Mouse (Mus musculus): ENCODE data around the gene Kcnq1. TPM values are rescaled to one million over a fixed set of nuclear protein-coding genes. Genes with fewer than 3 reads are reported as not detected.

The Kcnq1 gene
- polyA plus RNA-seq, 1 experiment = 1.2 TPM

- no peaks in the 10 kb centered on the region for H3K36me3 ChIP-seq (ENCODE audit: control insufficient read depth, insufficient read depth, low read length)
- no peaks in the 10 kb centered on the region for H3K27me3 ChIP-seq (ENCODE audit: control insufficient read depth, insufficient read depth, low read length)
- WGBS = 82% methylated on average over 15 of the region's 15 CpGs
- TF ChIP-seq CTCF (IDR thresholded peaks at IDR 0.05; ENCODE audit: extremely low read depth, insufficient read depth, insufficient read length, insufficient replicate concordance) = no peak
- TF ChIP-seq POLR2A (IDR thresholded peaks at IDR 0.05; ENCODE audit: low read depth, low read length) = no peak
- H3K4me3 ChIP-seq (ENCODE audit: extremely low read depth, insufficient read depth, insufficient read length) = no peak overlapping the region
- no peak overlapping the region for H3K27ac ChIP-seq (ENCODE audit: insufficient read depth, low read length)
- DNase-seq (ENCODE audit: low read depth in 1 of 2, low spot score in 2 of 2) = no peak
- no peaks in the 10 kb centered on the region for H3K4me1 ChIP-seq (ENCODE audit: control insufficient read depth, insufficient read depth, insufficient read length)
These were observed 91.8 kb downstream of the Kcnq1 start for GRCm38 (mm10) chr7:143197951-143198440.

- Histone ChIP-seq H3K4me1 (ENCODE audit: control insufficient read depth, insufficient read depth, insufficient read length) (no peaks in the 10 kb centered on the region), H3K4me3 (ENCODE audit: extremely low read depth, insufficient read depth, insufficient read length) (no peak overlapping the region), H3K27ac (ENCODE audit: insufficient read depth, low read length) (no peak overlapping the region), H3K36me3 (ENCODE audit: control insufficient read depth, insufficient read depth, low read length) (no peaks in the 10 kb centered on the region), H3K27me3 (ENCODE audit: control insufficient read depth, insufficient read depth, low read length) (no peaks in the 10 kb centered on the region)
- 74% methylated on average over 7 of the region's 7 CpGs for WGBS
- TF ChIP-seq POLR2A (IDR thresholded peaks at IDR 0.05; ENCODE audit: low read depth, low read length) (no peak), CTCF (IDR thresholded peaks at IDR 0.05; ENCODE audit: extremely low read depth, insufficient read depth, insufficient read length, insufficient replicate concordance) (no peak)
- no peak for DNase-seq (ENCODE audit: low read depth in 1 of 2, low spot score in 2 of 2)
These were observed 92.3 kb downstream of the Kcnq1 start for GRCm38 (mm10) chr7:143198443-143198842.

- no peak for DNase-seq (ENCODE audit: low read depth in 1 of 2, low spot score in 2 of 2)
- TF ChIP-seq POLR2A (IDR thresholded peaks at IDR 0.05; ENCODE audit: low read depth, low read length) = no peak
- TF ChIP-seq CTCF (IDR thresholded peaks at IDR 0.05; ENCODE audit: extremely low read depth, insufficient read depth, insufficient read length, insufficient replicate concordance) = no peak
- Histone ChIP-seq H3K4me1 (ENCODE audit: control insufficient read depth, insufficient read depth, insufficient read length) (no peaks in the 10 kb centered on the region), H3K27ac (ENCODE audit: insufficient read depth, low read length) (no peak overlapping the region), H3K27me3 (ENCODE audit: control insufficient read depth, insufficient read depth, low read length) (no peaks in the 10 kb centered on the region), H3K4me3 (ENCODE audit: extremely low read depth, insufficient read depth, insufficient read length) (no peak overlapping the region), H3K36me3 (ENCODE audit: control insufficient read depth, insufficient read depth, low read length) (no peaks in the 10 kb centered on the region)
- WGBS = 78% methylated on average over 2 of the region's 2 CpGs
These were observed 95.1 kb downstream of the Kcnq1 start for GRCm38 (mm10) chr7:143201255-143201654.

- WGBS = 92% methylated on average over 6 of the region's 6 CpGs
- DNase-seq (ENCODE audit: low read depth in 1 of 2, low spot score in 2 of 2) = no peak
These were observed 97.7 kb downstream of the Kcnq1 start for GRCm38 (mm10) chr7:143203897-143204296.

GRCm38 (mm10) chr7:143207044-143207443 lies 100.9 kb downstream of the Kcnq1 start:
- H3K27ac ChIP-seq (ENCODE audit: insufficient read depth, low read length) = no peak overlapping the region
- no peaks in the 10 kb centered on the region for H3K36me3 ChIP-seq (ENCODE audit: control insufficient read depth, insufficient read depth, low read length)
- H3K4me1 ChIP-seq (ENCODE audit: control insufficient read depth, insufficient read depth, insufficient read length) = no peaks in the 10 kb centered on the region
- TF ChIP-seq CTCF (IDR thresholded peaks at IDR 0.05; ENCODE audit: extremely low read depth, insufficient read depth, insufficient read length, insufficient replicate concordance) (no peak), POLR2A (IDR thresholded peaks at IDR 0.05; ENCODE audit: low read depth, low read length) (no peak)
- H3K4me3 ChIP-seq (ENCODE audit: extremely low read depth, insufficient read depth, insufficient read length) = no peak overlapping the region
- WGBS = 43% methylated on average over 4 of the region's 4 CpGs
- no peaks in the 10 kb centered on the region for H3K27me3 ChIP-seq (ENCODE audit: control insufficient read depth, insufficient read depth, low read length)
- DNase-seq (ENCODE audit: low read depth in 1 of 2, low spot score in 2 of 2) = no peak

More at GRCm38 (mm10) chr7:143203897-143204296, 97.7 kb downstream of the Kcnq1 start:
- H3K4me3 ChIP-seq (ENCODE audit: extremely low read depth, insufficient read depth, insufficient read length) = no peak overlapping the region
- no peaks in the 10 kb centered on the region for H3K36me3 ChIP-seq (ENCODE audit: control insufficient read depth, insufficient read depth, low read length)
- H3K4me1 ChIP-seq (ENCODE audit: control insufficient read depth, insufficient read depth, insufficient read length) = no peaks in the 10 kb centered on the region
- H3K27me3 ChIP-seq (ENCODE audit: control insufficient read depth, insufficient read depth, low read length) = no peaks in the 10 kb centered on the region
- no peak overlapping the region for H3K27ac ChIP-seq (ENCODE audit: insufficient read depth, low read length)
- TF ChIP-seq CTCF (IDR thresholded peaks at IDR 0.05; ENCODE audit: extremely low read depth, insufficient read depth, insufficient read length, insufficient replicate concordance) (no peak), POLR2A (IDR thresholded peaks at IDR 0.05; ENCODE audit: low read depth, low read length) (no peak)

GRCm38 (mm10) chr7:143210796-143211195 lies 104.6 kb downstream of the Kcnq1 start:
- Histone ChIP-seq H3K4me1 (ENCODE audit: control insufficient read depth, insufficient read depth, insufficient read length) (no peaks in the 10 kb centered on the region), H3K27me3 (ENCODE audit: control insufficient read depth, insufficient read depth, low read length) (no peaks in the 10 kb centered on the region; the same call in 1 of the 2 replicates), H3K27ac (ENCODE audit: insufficient read depth, low read length) (no peak overlapping the region), H3K4me3 (ENCODE audit: extremely low read depth, insufficient read depth, insufficient read length) (no peak overlapping the region), H3K36me3 (ENCODE audit: control insufficient read depth, insufficient read depth, low read length) (no peaks in the 10 kb centered on the region)
- DNase-seq (ENCODE audit: low read depth in 1 of 2, low spot score in 2 of 2) = no peak
- TF ChIP-seq POLR2A (IDR thresholded peaks at IDR 0.05; ENCODE audit: low read depth, low read length) (no peak), CTCF (IDR thresholded peaks at IDR 0.05; ENCODE audit: extremely low read depth, insufficient read depth, insufficient read length, insufficient replicate concordance) (no peak)
- WGBS = 83% methylated on average over 4 of the region's 4 CpGs

- no peak overlapping the region for H3K27ac ChIP-seq (ENCODE audit: insufficient read depth, low read length)
- TF ChIP-seq POLR2A (IDR thresholded peaks at IDR 0.05; ENCODE audit: low read depth, low read length) = no peak
- TF ChIP-seq CTCF (IDR thresholded peaks at IDR 0.05; ENCODE audit: extremely low read depth, insufficient read depth, insufficient read length, insufficient replicate concordance) = no peak
- no peak overlapping the region for H3K4me3 ChIP-seq (ENCODE audit: extremely low read depth, insufficient read depth, insufficient read length)
- no peaks in the 10 kb centered on the region for H3K27me3 ChIP-seq (ENCODE audit: control insufficient read depth, insufficient read depth, low read length)
- no peaks in the 10 kb centered on the region for H3K36me3 ChIP-seq (ENCODE audit: control insufficient read depth, insufficient read depth, low read length)
- no peaks in the 10 kb centered on the region for H3K4me1 ChIP-seq (ENCODE audit: control insufficient read depth, insufficient read depth, insufficient read length)
- WGBS = 89% methylated on average over 2 of the region's 2 CpGs
- no peak for DNase-seq (ENCODE audit: low read depth in 1 of 2, low spot score in 2 of 2)
These were observed 145.0 kb downstream of the Kcnq1 start for GRCm38 (mm10) chr7:143251206-143251605.
